Mouse (Mus musculus) spleen, adult 2 months (tissue): ENCODE results near the gene Adap2.

Experiments
- CTCF ChIP-seq: fragments of 200-500 bp; IDR thresholded peaks from 2 replicates; pipeline ENCODE4 v1.5.1; 2011; ENCODE audit warnings: mild to moderate bottlenecking, inconsistent platforms; ENCODE audit not compliant: insufficient read depth, insufficient read length, insufficient replicate concordance; ENCODE audit errors: extremely low read depth
- POLR2A ChIP-seq: fragments of 200-500 bp; IDR thresholded peaks from 2 replicates; pipeline ENCODE4 v1.6.1; 2011; ENCODE audit warnings: low read depth, low read length, inconsistent platforms

GRCm38 (mm10) chr11:80148313-80148712 lies 5.6 kb upstream of the Adap2 start:
- no peak for TF ChIP-seq CTCF
- no peak for TF ChIP-seq POLR2A
